In the genomic region with DNA sequence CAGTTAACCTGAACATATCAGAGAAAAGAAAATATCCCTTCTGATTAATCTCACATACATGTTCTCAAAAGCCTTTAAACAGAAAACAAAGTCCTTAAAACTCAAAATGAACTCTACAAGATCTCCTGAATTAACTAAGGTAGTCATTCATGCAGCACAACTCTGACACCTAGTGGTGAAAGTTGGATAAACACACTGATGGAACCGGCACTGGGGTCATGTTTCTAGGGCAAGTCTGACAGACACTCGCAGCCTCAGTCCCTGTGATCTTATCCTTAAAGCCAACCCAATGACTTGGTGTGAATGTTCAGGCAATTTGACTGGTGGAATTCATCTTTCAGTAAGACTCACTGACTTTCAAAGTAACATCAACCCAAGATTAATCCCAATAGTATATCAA, we compare ENCODE assay signal across 8 mouse cellular contexts. TPM values are rescaled to one million over a fixed set of nuclear protein-coding genes. Genes with fewer than 3 reads are reported as not detected.
DNase-seq lines count a peak whose midpoint lies in the region; ATAC-seq and TF ChIP-seq lines count a peak whose summit lies in the region.

No protein-coding gene starts in this region.

- WGBS in cerebellum, adult 2 months: 1% methylated on average over 2 of the region's 2 CpGs
- 1% methylated on average over 2 of the region's 2 CpGs for WGBS in intestine, embryonic 15.5 days
- 2% methylated on average over 2 of the region's 2 CpGs for WGBS in limb, embryonic 10.5 days
- 3% methylated on average over 2 of the region's 2 CpGs for WGBS in neural tube, embryonic 14.5 days

- no peak overlapping the region for H3K9ac ChIP-seq in intestine, embryonic 15.5 days
- no peak overlapping the region for H3K9ac ChIP-seq in neural tube, embryonic 14.5 days (replicated peaks; ENCODE audit: low read depth, low read length)

- DNase-seq in A20 (ENCODE audit: low read depth, low spot score): peak; percentile 79
- peak; percentile 35 for DNase-seq in G1E (ENCODE audit: low spot score)
- DNase-seq in cerebellum, adult 2 months: peak; percentile 22 to 25
- DNase-seq in gastrocnemius, adult 18-20 months (ENCODE audit: low spot score): peak; percentile 74
- DNase-seq in limb, embryonic 10.5 days (ENCODE audit: low spot score): peak; percentile 55
- peak; percentile 40 to 69 for DNase-seq in thymus, postnatal 10 days (ENCODE audit: low spot score in 2 of 2)

- H3K4me2 ChIP-seq in intestine, embryonic 15.5 days (replicated peaks): no peak overlapping the region
- H3K4me2 ChIP-seq in neural tube, embryonic 14.5 days (ENCODE audit: low read depth, low read length): no peak overlapping the region

- H3K36me3 ChIP-seq in G1E (replicated peaks): no peaks in the 10 kb centered on the region
- no peaks in the 10 kb centered on the region for H3K36me3 ChIP-seq in intestine, embryonic 15.5 days
- no peaks in the 10 kb centered on the region for H3K36me3 ChIP-seq in limb, embryonic 10.5 days
- no peaks in the 10 kb centered on the region for H3K36me3 ChIP-seq in neural tube, embryonic 14.5 days (ENCODE audit: control insufficient read depth, insufficient read depth, low read length)

- peaks cover 4% of the 10 kb centered on the region; the same call in 1 of the 2 replicates for H3K4me1 ChIP-seq in G1E (ENCODE audit: insufficient read depth, low read depth, low read length)
- H3K4me1 ChIP-seq in cerebellum, adult 2 months (ENCODE audit: control insufficient read depth, insufficient read depth, low read length): no peaks in the 10 kb centered on the region
- no peaks in the 10 kb centered on the region for H3K4me1 ChIP-seq in intestine, embryonic 15.5 days (replicated peaks)
- no peaks in the 10 kb centered on the region for H3K4me1 ChIP-seq in limb, embryonic 10.5 days
- H3K4me1 ChIP-seq in neural tube, embryonic 14.5 days (ENCODE audit: control insufficient read depth, insufficient read depth, low read length): no peaks in the 10 kb centered on the region

- H3K27ac ChIP-seq in cerebellum, adult 2 months (ENCODE audit: insufficient read depth, low read length): no peak overlapping the region
- H3K27ac ChIP-seq in intestine, embryonic 15.5 days: no peak overlapping the region
- no peak overlapping the region for H3K27ac ChIP-seq in limb, embryonic 10.5 days
- no peak overlapping the region for H3K27ac ChIP-seq in neural tube, embryonic 14.5 days (ENCODE audit: low read depth, low read length)

- peaks cover 16% of the 10 kb centered on the region for H3K9me3 ChIP-seq in G1E (replicated peaks)
- H3K9me3 ChIP-seq in intestine, embryonic 15.5 days: no peaks in the 10 kb centered on the region
- H3K9me3 ChIP-seq in limb, embryonic 10.5 days (replicated peaks): no peaks in the 10 kb centered on the region
- H3K9me3 ChIP-seq in neural tube, embryonic 14.5 days (ENCODE audit: control insufficient read depth, low read length): no peaks in the 10 kb centered on the region

- peaks cover 6% of the 10 kb centered on the region for H3K27me3 ChIP-seq in G1E (ENCODE audit: insufficient read depth, low read length)
- no peaks in the 10 kb centered on the region for H3K27me3 ChIP-seq in cerebellum, adult 2 months (ENCODE audit: control insufficient read depth, insufficient read depth, low read length)
- no peaks in the 10 kb centered on the region for H3K27me3 ChIP-seq in intestine, embryonic 15.5 days (replicated peaks)
- no peaks in the 10 kb centered on the region for H3K27me3 ChIP-seq in limb, embryonic 10.5 days (ENCODE audit: low read depth, poor library complexity, severe bottlenecking)
- no peaks in the 10 kb centered on the region for H3K27me3 ChIP-seq in neural tube, embryonic 14.5 days (ENCODE audit: control insufficient read depth, insufficient read depth, low read length)

- no peak for TF ChIP-seq POLR2A in cerebellum, adult 2 months (IDR thresholded peaks at IDR 0.05; ENCODE audit: borderline replicate concordance, insufficient read depth, low read length)

- H3K4me3 ChIP-seq in G1E (ENCODE audit: low read depth, low read length): no peak overlapping the region
- H3K4me3 ChIP-seq in cerebellum, adult 2 months (replicated peaks; ENCODE audit: insufficient read depth, low read depth, low read length): no peak overlapping the region
- H3K4me3 ChIP-seq in intestine, embryonic 15.5 days (replicated peaks): no peak overlapping the region
- H3K4me3 ChIP-seq in limb, embryonic 10.5 days: no peak overlapping the region
- H3K4me3 ChIP-seq in neural tube, embryonic 14.5 days (ENCODE audit: low read depth, low read length): no peak overlapping the region

- peak; percentile 40; the same call in 1 of the 2 replicates for ATAC-seq in G1E (ENCODE audit: extremely low read depth, insufficient number of reproducible peaks, low FRiP score, poor library complexity, severe bottlenecking)
- peak; percentile 67; the same call in 1 of the 2 replicates for ATAC-seq in intestine, embryonic 15.5 days
- peak; percentile 46; the same call in 1 of the 2 replicates for ATAC-seq in neural tube, embryonic 14.5 days (ENCODE audit: low read depth)

- peak; percentile 75 for TF ChIP-seq CTCF in G1E (IDR thresholded peaks at IDR 0.05; ENCODE audit: low read depth, low read length)
- TF ChIP-seq CTCF in cerebellum, adult 2 months (IDR thresholded peaks at IDR 0.05; ENCODE audit: borderline replicate concordance, insufficient read depth, low read depth, low read length): peak; percentile 51

RNA-seq across cellular contexts. Expression of a gene that starts 13.4 kb away (rescaled TPM):
- total RNA-seq in G1E (2014; fragmentation: Nextera tagmentation) (0.24 TPM in 1 of 2 replicates, not detected in the other), G1E (2017) (0.11 and 0.12 TPM in 2 replicates)
- 0.01 TPM in 1 of 2 replicates, not detected in the other for polyA plus RNA-seq in G1E (2012)
- polyA plus RNA-seq in cerebellum, adult 2 months (2012; rRNA removed): 2.8 and 2.9 TPM in 2 replicates
- total RNA-seq in gastrocnemius, adult 18-20 months (2021): 100 to 1,000 TPM in 1 of 2 experiments, 10 to 100 TPM in 1; 84.8 to 101 TPM
- 6.0 and 6.3 TPM in 2 replicates for polyA plus RNA-seq in intestine, embryonic 15.5 days (2015; fragmentation: Nextera tagmentation; extraction: Ambion mirVana)
- polyA plus RNA-seq in limb, embryonic 10.5 days (2016; fragmentation: Nextera tagmentation; extraction: Ambion mirVana): 0.75 and 0.88 TPM in 2 replicates
- 1.5 and 1.6 TPM in 2 replicates for polyA plus RNA-seq in neural tube, embryonic 14.5 days (2014; fragmentation: Nextera tagmentation; extraction: Ambion mirVana)

RNA-seq across cellular contexts. Expression of a gene that starts 40.7 kb away (rescaled TPM):
- total RNA-seq in G1E (2014; fragmentation: Nextera tagmentation) (251 and 255 TPM in 2 replicates), G1E (2017) (164 and 193 TPM in 2 replicates)
- 77.4 and 89.7 TPM in 2 replicates for polyA plus RNA-seq in G1E (2012)
- polyA plus RNA-seq in cerebellum, adult 2 months (2012; rRNA removed): 44.6 and 47.2 TPM in 2 replicates
- 10 to 100 TPM; 52.2 to 63.9 TPM for total RNA-seq in gastrocnemius, adult 18-20 months (2021)
- 36.9 and 41.3 TPM in 2 replicates for polyA plus RNA-seq in intestine, embryonic 15.5 days (2015; fragmentation: Nextera tagmentation; extraction: Ambion mirVana)
- 46.8 and 50.5 TPM in 2 replicates for polyA plus RNA-seq in limb, embryonic 10.5 days (2016; fragmentation: Nextera tagmentation; extraction: Ambion mirVana)
- 65.3 and 70.6 TPM in 2 replicates for polyA plus RNA-seq in neural tube, embryonic 14.5 days (2014; fragmentation: Nextera tagmentation; extraction: Ambion mirVana)

Comparison
In these comparisons a context has a peak if more than half of its experiments do, and no peak if none do; other contexts are left out.
1. DNase-seq: peak in every context shown above with its lines; median percentile 79 in A20; 74 in gastrocnemius, adult 18-20 months; 55 in limb, embryonic 10.5 days; 54 in thymus, postnatal 10 days; 35 in G1E; 24 in cerebellum, adult 2 months.